Mouse (Mus musculus) lung, postnatal 0 days (tissue): ENCODE measurements around the gene F2rl1. TPM values are rescaled to one million over a fixed set of nuclear protein-coding genes. Genes with fewer than 3 reads are reported as not detected.
A peak's percentile ranks its signal among the peaks of the same experiment; 100 is the strongest.
"Not testable (repeated sequence)": the region's sequence is repeated elsewhere in the genome, so short reads cannot be mapped to it uniquely, and the experiment has no call there.

Experiments used
- ATAC-seq: fragments of 200-750 bp; cut with Nextera tagmentation; 2 replicates; pipeline ENCODE4 v1.8.0; 2017; ENCODE audit warnings: moderate library complexity
- DNase-seq: peaks from one replicate; pipeline ENCODE4 v3.0.0-alpha.2; 2016; ENCODE audit warnings: low spot score
- H3K27ac ChIP-seq: fragments of 300-500 bp; sonication (generic); 2 replicates; pipeline ENCODE4 v1.5.1; 2014; ENCODE audit warnings: antibody characterized with exemption, mild to moderate bottlenecking, low read length, mixed read lengths
- H3K27me3 ChIP-seq: fragments of 300-500 bp; sonication (generic); replicated peaks from 2 replicates; pipeline ENCODE4 v1.6.1; 2014; ENCODE audit warnings: low read length, mixed read lengths; ENCODE audit not compliant: insufficient read depth
- H3K36me3 ChIP-seq: fragments of 300-500 bp; sonication (generic); 2 replicates; pipeline ENCODE4 v1.6.1; 2014; ENCODE audit warnings: low read length, mixed read lengths; ENCODE audit not compliant: insufficient read depth
- H3K4me1 ChIP-seq: fragments of 300-500 bp; sonication (generic); 2 replicates; pipeline ENCODE4 v1.6.1; 2014; ENCODE audit warnings: antibody characterized with exemption, low read depth, low read length, mixed read lengths; ENCODE audit not compliant: insufficient read depth
- H3K4me2 ChIP-seq: fragments of 300-500 bp; sonication (generic); replicated peaks from 2 replicates; pipeline ENCODE4 v1.6.1; 2014; ENCODE audit warnings: low read depth, mild to moderate bottlenecking, low read length, moderate library complexity, mixed read lengths
- H3K4me3 ChIP-seq: fragments of 300-500 bp; sonication (generic); 2 replicates; pipeline ENCODE4 v1.5.1; 2014; ENCODE audit warnings: low read depth, low read length
- H3K9ac ChIP-seq: fragments of 300-500 bp; sonication (generic); replicated peaks from 2 replicates; pipeline ENCODE4 v1.6.1; 2014; ENCODE audit warnings: low read depth, mild to moderate bottlenecking
- H3K9me3 ChIP-seq: fragments of 300-500 bp; sonication (generic); 2 replicates; pipeline ENCODE4 v1.6.1; 2016; ENCODE audit warnings: low read length, mixed read lengths
- CTCF ChIP-seq: IDR thresholded peaks from 2 replicates; pipeline ENCODE4 v1.5.1; 2016; ENCODE audit warnings: antibody characterized with exemption, mild to moderate bottlenecking
- EP300 ChIP-seq: IDR thresholded peaks from 2 replicates; pipeline ENCODE4 v1.6.1; 2016; ENCODE audit warnings: antibody characterized with exemption, mild to moderate bottlenecking, control low read depth
- WGBS: fragments of 180-500 bp; shearing (Covaris S2); extraction: QIAGEN DNeasy Blood & Tissue Kit; methylation state at CpG from one replicate; pipeline ENCODE4 v1.1.7; 2014; 5-methylcytosine and 5-hydroxymethylcytosine counted together
- polyA plus RNA-seq: library from polyadenylated mRNA; unstranded; fragments of >200 nt; fragmentation: Nextera tagmentation; extraction: Ambion mirVana; gene quantifications from 2 replicates; pipeline ENCODE4 v1.2.1, GENCODE M21; 2015

F2rl1 gene
- polyA plus RNA-seq, 1 experiment from 2014 or later: 4.3 TPM

GRCm38 (mm10) chr13:95535461-95536116, 10.6 kb upstream of the F2rl1 start:
- DNase-seq (peak; percentile 92), ATAC-seq (peak; percentile 95)
- TF ChIP-seq CTCF: no peak
- 0 out of 2 replicates have a peak, but pooled peaks have one; percentile 44 for TF ChIP-seq EP300
- H3K9me3 ChIP-seq: no peaks in the 10 kb centered on the region
- no peaks in the 10 kb centered on the region for H3K27me3 ChIP-seq
- no peaks in the 10 kb centered on the region for H3K36me3 ChIP-seq
- peak overlapping the region; percentile 12; the same call in 1 of the 2 replicates for H3K4me2 ChIP-seq
- no peak overlapping the region for H3K9ac ChIP-seq
- H3K27ac ChIP-seq: peak overlapping the region; percentile 59
- H3K4me1 ChIP-seq: peaks cover 11% of the 10 kb centered on the region; the same call in 1 of the 2 replicates
- 18% methylated on average over 11 of the region's 11 CpGs for WGBS
- no peak overlapping the region for H3K4me3 ChIP-seq

GRCm38 (mm10) chr13:95535026-95535425, 10.0 kb upstream of the F2rl1 start:
- WGBS: 17% methylated on average over 6 of the region's 6 CpGs
- H3K27ac ChIP-seq: peak overlapping the region; percentile 59
- H3K9ac ChIP-seq: no peak overlapping the region
- no peaks in the 10 kb centered on the region for H3K36me3 ChIP-seq
- TF ChIP-seq CTCF (no peak), EP300 (no peak)
- peaks cover 11% of the 10 kb centered on the region; the same call in 1 of the 2 replicates for H3K4me1 ChIP-seq
- no peaks in the 10 kb centered on the region for H3K27me3 ChIP-seq
- no peak overlapping the region for H3K4me3 ChIP-seq
- ATAC-seq (peak; percentile 47), DNase-seq (no peak)
- H3K9me3 ChIP-seq: no peaks in the 10 kb centered on the region
- peak overlapping the region; percentile 12; the same call in 1 of the 2 replicates for H3K4me2 ChIP-seq

- H3K27ac ChIP-seq: peak overlapping the region; percentile 17; the same call in 1 of the 2 replicates
- H3K9ac ChIP-seq: no peak overlapping the region
- H3K27me3 ChIP-seq: no peaks in the 10 kb centered on the region
- no peaks in the 10 kb centered on the region for H3K9me3 ChIP-seq
- 0% methylated on average over 5 of the region's 5 CpGs for WGBS
- no peak for TF ChIP-seq EP300
- TF ChIP-seq CTCF: no peak
- H3K4me2 ChIP-seq: peak overlapping the region; percentile 41
- ATAC-seq (peak; percentile 6; the same call in 1 of the 2 replicates), DNase-seq (peak; percentile 53)
- H3K4me3 ChIP-seq: peak overlapping the region; percentile 6; the same call in 1 of the 2 replicates
- no peaks in the 10 kb centered on the region for H3K36me3 ChIP-seq
- peaks cover 11% of the 10 kb centered on the region; the same call in 1 of the 2 replicates for H3K4me1 ChIP-seq
Observed at GRCm38 (mm10) chr13:95534131-95534561, 9.1 kb upstream of the F2rl1 start.

GRCm38 (mm10) chr13:95533640-95534039, 8.6 kb upstream of the F2rl1 start:
- Histone ChIP-seq H3K9me3 (no peaks in the 10 kb centered on the region), H3K4me3 (no peak overlapping the region), H3K27me3 (no peaks in the 10 kb centered on the region), H3K9ac (no peak overlapping the region), H3K27ac (no peak overlapping the region), H3K4me2 (peak overlapping the region; percentile 41; the same call in 1 of the 2 replicates), H3K4me1 (peaks cover 11% of the 10 kb centered on the region; the same call in 1 of the 2 replicates), H3K36me3 (no peaks in the 10 kb centered on the region)
- WGBS: 33% methylated on average over 8 of the region's 8 CpGs
- DNase-seq (no peak), ATAC-seq (no peak)
- TF ChIP-seq EP300 (no peak), CTCF (no peak)

GRCm38 (mm10) chr13:95533121-95533520, 8.1 kb upstream of the F2rl1 start:
- H3K4me1 ChIP-seq: peaks cover 11% of the 10 kb centered on the region; the same call in 1 of the 2 replicates
- H3K36me3 ChIP-seq, H3K4me2 ChIP-seq, ATAC-seq, H3K9ac ChIP-seq, H3K4me3 ChIP-seq, H3K27ac ChIP-seq, DNase-seq, H3K9me3 ChIP-seq, H3K27me3 ChIP-seq: not testable (repeated sequence)
- 77% methylated on average over 4 of the region's 5 CpGs for WGBS

- Histone ChIP-seq H3K4me3 (no peak overlapping the region), H3K9me3 (no peaks in the 10 kb centered on the region), H3K27me3 (0 out of 2 replicates have a peak, but pooled peaks cover 4% of the 10 kb centered on the region), H3K36me3 (no peaks in the 10 kb centered on the region), H3K27ac (no peak overlapping the region), H3K9ac (no peak overlapping the region), H3K4me2 (no peak overlapping the region), H3K4me1 (peaks cover 11% of the 10 kb centered on the region; the same call in 1 of the 2 replicates)
- 24% methylated on average over 9 of the region's 9 CpGs for WGBS
- DNase-seq (no peak), ATAC-seq (no peak)
- TF ChIP-seq EP300 (no peak), CTCF (no peak)
Observed at GRCm38 (mm10) chr13:95531273-95532045, 6.4 kb upstream of the F2rl1 start.
